Mouse (Mus musculus) forebrain, embryonic 11.5 days (tissue): ENCODE measurements around the gene Ech1. TPM values are rescaled to one million over a fixed set of nuclear protein-coding genes. Genes with fewer than 3 reads are reported as not detected.

Experiments used
- ATAC-seq: fragments of 200-750 bp; cut with Nextera tagmentation; replicated peaks from 2 replicates; pipeline ENCODE4 v1.8.0; 2017; ENCODE audit warnings: moderate TSS enrichment; ENCODE audit not compliant: low FRiP score
- DNase-seq: peaks from one replicate; pipeline ENCODE4 v3.0.0-alpha.2; 2017; ENCODE audit warnings: low spot score
- H3K27ac ChIP-seq: fragments of 300-500 bp; sonication (generic); 2 replicates; pipeline ENCODE4 v1.5.1; 2014; ENCODE audit warnings: low read depth, low read length
- H3K27me3 ChIP-seq: fragments of 300-500 bp; sonication (generic); 2 replicates; pipeline ENCODE4 v1.6.1; 2014; ENCODE audit warnings: mild to moderate bottlenecking, low read length, mixed read lengths; ENCODE audit not compliant: control insufficient read depth, insufficient read depth
- H3K36me3 ChIP-seq: fragments of 300-500 bp; sonication (generic); 2 replicates; pipeline ENCODE4 v1.6.1; 2014; ENCODE audit warnings: mild to moderate bottlenecking, low read length, moderate library complexity, mixed read lengths; ENCODE audit not compliant: control insufficient read depth, insufficient read depth
- H3K4me1 ChIP-seq: fragments of 300-500 bp; sonication (generic); replicated peaks from 2 replicates; pipeline ENCODE4 v1.6.1; 2014; ENCODE audit warnings: low read length, mixed read lengths; ENCODE audit not compliant: control insufficient read depth, insufficient read depth
- H3K4me2 ChIP-seq: fragments of 300-500 bp; sonication (generic); 2 replicates; pipeline ENCODE4 v1.6.1; 2014; ENCODE audit warnings: low read depth, mild to moderate bottlenecking, low read length, moderate library complexity, mixed read lengths; ENCODE audit not compliant: severe bottlenecking
- H3K4me3 ChIP-seq: fragments of 300-500 bp; sonication (generic); 2 replicates; pipeline ENCODE4 v1.5.1; 2014; ENCODE audit warnings: low read depth, low read length
- H3K9ac ChIP-seq: fragments of 300-500 bp; sonication (generic); 2 replicates; pipeline ENCODE4 v1.6.1; 2014; ENCODE audit warnings: low read length
- H3K9me3 ChIP-seq: fragments of 300-500 bp; sonication (generic); 2 replicates; pipeline ENCODE4 v1.6.1; 2016; ENCODE audit warnings: low read length, mixed read lengths; ENCODE audit not compliant: control insufficient read depth
- WGBS: fragments of 180-500 bp; shearing (Covaris S2); extraction: QIAGEN DNeasy Blood & Tissue Kit; methylation state at CpG from one replicate; pipeline ENCODE4 v1.1.7; 2014; 5-methylcytosine and 5-hydroxymethylcytosine counted together
- polyA plus RNA-seq: library from polyadenylated mRNA; unstranded; fragments of >200 nt; fragmentation: Nextera tagmentation; extraction: Ambion mirVana; gene quantifications from 2 replicates; pipeline ENCODE4 v1.2.1, GENCODE M21; 2014

Ech1 gene
- polyA plus RNA-seq, 1 experiment from 2014 or later, result 74.0 TPM

- DNase-seq (peak; percentile 97), ATAC-seq (peak; percentile 65)
- Histone ChIP-seq H3K4me3 (peak overlapping the region; percentile 92), H3K4me2 (peak overlapping the region; percentile 97), H3K9me3 (no peaks in the 10 kb centered on the region), H3K4me1 (peaks cover 20% of the 10 kb centered on the region; the same call in 1 of the 2 replicates), H3K36me3 (peaks cover 8% of the 10 kb centered on the region), H3K9ac (peak overlapping the region; percentile 88), H3K27me3 (no peaks in the 10 kb centered on the region), H3K27ac (peak overlapping the region; percentile 98)
- 0% methylated on average over 31 of the region's 32 CpGs for WGBS
Measured at GRCm38 (mm10) chr7:28808957-28809393, 16.0 kb upstream of the Ech1 start.

GRCm38 (mm10) chr7:28809401-28810089, 15.5 kb upstream of the Ech1 start:
- Histone ChIP-seq H3K27ac (peak overlapping the region; percentile 98), H3K4me3 (peak overlapping the region; percentile 92), H3K9me3 (no peaks in the 10 kb centered on the region), H3K9ac (peak overlapping the region; percentile 88), H3K4me1 (peaks cover 21% of the 10 kb centered on the region; the same call in 1 of the 2 replicates), H3K27me3 (no peaks in the 10 kb centered on the region), H3K4me2 (peak overlapping the region; percentile 97), H3K36me3 (peaks cover 13% of the 10 kb centered on the region)
- peak; percentile 27 for ATAC-seq
- peak; percentile 88 for DNase-seq
- 0% methylated on average over 35 of the region's 35 CpGs for WGBS

GRCm38 (mm10) chr7:28810107-28811066, 14.6 kb upstream of the Ech1 start:
- Histone ChIP-seq H3K27me3 (no peaks in the 10 kb centered on the region), H3K9me3 (no peaks in the 10 kb centered on the region), H3K9ac (peak overlapping the region; percentile 97), H3K36me3 (peaks cover 21% of the 10 kb centered on the region), H3K4me2 (peak overlapping the region; percentile 97), H3K4me3 (peak overlapping the region; percentile 92), H3K4me1 (peaks cover 26% of the 10 kb centered on the region), H3K27ac (peak overlapping the region; percentile 98)
- ATAC-seq, result peak; percentile 91
- peak; percentile 99 for DNase-seq
- WGBS, result under 1% methylated on average over 69 of the region's 70 CpGs

GRCm38 (mm10) chr7:28811228-28811627, 13.8 kb upstream of the Ech1 start:
- Histone ChIP-seq H3K27ac (peak overlapping the region; percentile 97), H3K36me3 (peaks cover 28% of the 10 kb centered on the region), H3K27me3 (no peaks in the 10 kb centered on the region), H3K4me1 (peaks cover 28% of the 10 kb centered on the region), H3K9me3 (no peaks in the 10 kb centered on the region), H3K9ac (peak overlapping the region; percentile 97), H3K4me2 (peak overlapping the region; percentile 95), H3K4me3 (peak overlapping the region; percentile 92)
- ATAC-seq, result peak; percentile 17; the same call in 1 of the 2 replicates
- DNase-seq, result peak; percentile 98
- WGBS, result under 1% methylated on average over 39 of the region's 40 CpGs

- peak overlapping the region; percentile 95 for H3K4me2 ChIP-seq
- H3K36me3 ChIP-seq, result peaks cover 34% of the 10 kb centered on the region
- WGBS, result 19% methylated on average over 7 of the region's 7 CpGs
- H3K27me3 ChIP-seq, result no peaks in the 10 kb centered on the region
- H3K27ac ChIP-seq, result no peak overlapping the region
- H3K9ac ChIP-seq, result peak overlapping the region; percentile 97
- H3K4me3 ChIP-seq, result peak overlapping the region; percentile 92
- no peaks in the 10 kb centered on the region for H3K9me3 ChIP-seq
- peaks cover 28% of the 10 kb centered on the region for H3K4me1 ChIP-seq
- peak; percentile 50 for DNase-seq
- no peak for ATAC-seq
Measured at GRCm38 (mm10) chr7:28811640-28812275, 13.3 kb upstream of the Ech1 start.

- 80% methylated on average over 4 of the region's 4 CpGs for WGBS
- Histone ChIP-seq H3K9ac (peak overlapping the region; percentile 97; the same call in 1 of the 2 replicates), H3K9me3 (no peaks in the 10 kb centered on the region), H3K27me3 (no peaks in the 10 kb centered on the region), H3K4me3 (peak overlapping the region; percentile 92), H3K36me3 (peaks cover 39% of the 10 kb centered on the region), H3K4me2 (peak overlapping the region; percentile 95), H3K27ac (no peak overlapping the region), H3K4me1 (peaks cover 28% of the 10 kb centered on the region)
- ATAC-seq, result no peak
- peak; percentile 48 for DNase-seq
Measured at GRCm38 (mm10) chr7:28812436-28812835, 12.6 kb upstream of the Ech1 start.

GRCm38 (mm10) chr7:28812949-28813348, 12.1 kb upstream of the Ech1 start:
- DNase-seq (peak; percentile 51), ATAC-seq (no peak)
- 83% methylated on average over 5 of the region's 5 CpGs for WGBS
- Histone ChIP-seq H3K36me3 (peaks cover 41% of the 10 kb centered on the region), H3K4me2 (peak overlapping the region; percentile 95; the same call in 1 of the 2 replicates), H3K9me3 (no peaks in the 10 kb centered on the region), H3K4me3 (peak overlapping the region; percentile 92; the same call in 1 of the 2 replicates), H3K4me1 (peaks cover 24% of the 10 kb centered on the region), H3K27ac (no peak overlapping the region), H3K9ac (peak overlapping the region; percentile 97; the same call in 1 of the 2 replicates), H3K27me3 (no peaks in the 10 kb centered on the region)
